Mouse (Mus musculus) central nervous system, embryonic 11.5 days (tissue): ENCODE data around the gene Zcchc2. TPM values are rescaled to one million over a fixed set of nuclear protein-coding genes. Genes with fewer than 3 reads are reported as not detected.

Experiments
- polyA plus RNA-seq: library from polyadenylated mRNA; depleted of rRNA; stranded (reverse); fragments of >200 nt; gene quantifications from 2 replicates; pipeline ENCODE4 v1.2.3, GENCODE M21; 2012; rRNA removed

Gene Zcchc2
- 8.8 and 10.6 TPM in 2 replicates for polyA plus RNA-seq

GRCm38 (mm10) chr1:105990138-105990821, at the start of gene Zcchc2:
Gene Zcchc2 (plus strand): TSS chr1:105990406.

Other genes starting within 250 kb of the Zcchc2 start
- 0.66 and 0.87 TPM in 2 replicates for gene Tnfrsf11a, start 209.7 kb upstream of the Zcchc2 start, polyA plus RNA-seq
- gene Phlpp1, start 181.3 kb downstream of the Zcchc2 start, polyA plus RNA-seq, result 13.3 and 14.1 TPM in 2 replicates